Mouse (Mus musculus) kidney, postnatal 25 days (tissue): ENCODE measurements at regions not wholly inside any gene's neighbourhood (a gene's known extent, or its start where the extent isn't known, plus 50 kb on each side); places are given as distances from the start of the nearest gene placed in this dataset.

ENCODE experiments used
- DNase-seq, 2 experiments: peaks; one replicate each; pipeline ENCODE4 v3.0.0; 2021; ENCODE audit warnings: mixed read lengths in 2 of 2

- no peak for DNase-seq
These were observed 426.8 kb upstream of the 2610001J05Rik start for GRCm38 (mm10) chr6:14298167-14298566.

GRCm38 (mm10) chr6:14297428-14297827, 426.1 kb upstream of the 2610001J05Rik start:
- DNase-seq, result no peak

GRCm38 (mm10) chr6:14290843-14291242, 419.5 kb upstream of the 2610001J05Rik start:
- DNase-seq, result no peak

- DNase-seq, result no peak
These were observed 410.2 kb upstream of the 2610001J05Rik start for GRCm38 (mm10) chr6:14281476-14281875.

- DNase-seq, result no peak
These were observed 390.6 kb upstream of the 2610001J05Rik start for GRCm38 (mm10) chr6:14261941-14262340.

- no peak for DNase-seq
These were observed 369.0 kb upstream of the 2610001J05Rik start for GRCm38 (mm10) chr6:14240331-14240730.

GRCm38 (mm10) chr6:14239151-14239550, 367.8 kb upstream of the 2610001J05Rik start:
- DNase-seq, result no peak

GRCm38 (mm10) chr6:14230823-14231222, 359.5 kb upstream of the 2610001J05Rik start:
- DNase-seq, result no peak

- peak; percentile 54 to 63 for DNase-seq
These were observed 336.2 kb upstream of the 2610001J05Rik start for GRCm38 (mm10) chr6:14207509-14207908.

GRCm38 (mm10) chr6:14197107-14197506, 325.8 kb upstream of the 2610001J05Rik start:
- no peak for DNase-seq

GRCm38 (mm10) chr6:14195351-14195750, 324.0 kb upstream of the 2610001J05Rik start:
- no peak for DNase-seq

GRCm38 (mm10) chr6:14191387-14192023, 320.2 kb upstream of the 2610001J05Rik start:
- DNase-seq, result no peak

GRCm38 (mm10) chr6:14185921-14186420, 314.7 kb upstream of the 2610001J05Rik start:
- DNase-seq, result no peak

GRCm38 (mm10) chr6:14147370-14147769, 276.1 kb upstream of the 2610001J05Rik start:
- no peak for DNase-seq

- DNase-seq, result no peak
These were observed 275.1 kb upstream of the 2610001J05Rik start for GRCm38 (mm10) chr6:14146394-14146793.

GRCm38 (mm10) chr6:14142107-14142751, 270.9 kb upstream of the 2610001J05Rik start:
- DNase-seq, result no peak

GRCm38 (mm10) chr6:14130392-14131144, 259.2 kb upstream of the 2610001J05Rik start:
- DNase-seq, result no peak

- no peak for DNase-seq
These were observed 258.1 kb upstream of the 2610001J05Rik start for GRCm38 (mm10) chr6:14129394-14129793.

GRCm38 (mm10) chr6:14122311-14122710, 251.0 kb upstream of the 2610001J05Rik start:
- no peak for DNase-seq

- DNase-seq, result no peak
These were observed 250.2 kb upstream of the 2610001J05Rik start for GRCm38 (mm10) chr6:14121479-14121878.

- DNase-seq, result no peak
These were observed 223.6 kb upstream of the 2610001J05Rik start for GRCm38 (mm10) chr6:14094907-14095306.

- no peak for DNase-seq
These were observed 210.6 kb upstream of the 2610001J05Rik start for GRCm38 (mm10) chr6:14081884-14082283.

GRCm38 (mm10) chr6:14063735-14064134, 192.4 kb upstream of the 2610001J05Rik start:
- no peak for DNase-seq

- DNase-seq, result no peak
These were observed 175.2 kb upstream of the 2610001J05Rik start for GRCm38 (mm10) chr6:14046560-14046959.
